Mouse (Mus musculus): Measurements from ENCODE around the gene Zfp691. TPM values are rescaled to one million over a fixed set of nuclear protein-coding genes. Genes with fewer than 3 reads are reported as not detected.

The Zfp691 gene
- polyA plus RNA-seq, 1 experiment from 2014 or later: 5.4 TPM

GRCm38 (mm10) chr4:119133860-119134259 lies 40.1 kb downstream of the Zfp691 start:
- H3K9me3 ChIP-seq: no peaks in the 10 kb centered on the region
- H3K27ac ChIP-seq (replicated peaks): no peak overlapping the region
- H3K27me3 ChIP-seq: no peaks in the 10 kb centered on the region
- H3K4me2 ChIP-seq (replicated peaks): no peak overlapping the region
- no peak overlapping the region for H3K4me3 ChIP-seq
- H3K9ac ChIP-seq (replicated peaks): no peak overlapping the region
- no peak for ATAC-seq (replicated peaks)
- H3K4me1 ChIP-seq: peaks cover 8% of the 10 kb centered on the region
- 90% methylated on average over 13 of the region's 13 CpGs for WGBS
- H3K36me3 ChIP-seq: peaks cover 36% of the 10 kb centered on the region

- no peak overlapping the region for H3K4me3 ChIP-seq
- H3K4me1 ChIP-seq: peaks cover 3% of the 10 kb centered on the region
- H3K9me3 ChIP-seq: no peaks in the 10 kb centered on the region
- ATAC-seq (replicated peaks): no peak
- WGBS: 90% methylated on average over 13 of the region's 13 CpGs
- no peak overlapping the region for H3K4me2 ChIP-seq (replicated peaks)
- H3K27ac ChIP-seq (replicated peaks): no peak overlapping the region
- no peak overlapping the region for H3K9ac ChIP-seq (replicated peaks)
- peaks cover 36% of the 10 kb centered on the region for H3K36me3 ChIP-seq
- no peaks in the 10 kb centered on the region for H3K27me3 ChIP-seq
Observed at GRCm38 (mm10) chr4:119133306-119133705, 40.7 kb downstream of the Zfp691 start.

- ATAC-seq (replicated peaks): no peak
- H3K27ac ChIP-seq (replicated peaks): no peak overlapping the region
- 84% methylated on average over 8 of the region's 8 CpGs for WGBS
- peaks cover 31% of the 10 kb centered on the region for H3K36me3 ChIP-seq
- H3K4me1 ChIP-seq: no peaks in the 10 kb centered on the region
- H3K4me3 ChIP-seq: no peak overlapping the region
- no peaks in the 10 kb centered on the region for H3K27me3 ChIP-seq
- no peaks in the 10 kb centered on the region for H3K9me3 ChIP-seq
- no peak overlapping the region for H3K9ac ChIP-seq (replicated peaks)
- H3K4me2 ChIP-seq (replicated peaks): no peak overlapping the region
Observed at GRCm38 (mm10) chr4:119131189-119131910, 42.6 kb downstream of the Zfp691 start.

GRCm38 (mm10) chr4:119129096-119129495 lies 44.9 kb downstream of the Zfp691 start:
- Histone ChIP-seq H3K4me2 (replicated peaks) (no peak overlapping the region), H3K9me3 (no peaks in the 10 kb centered on the region), H3K27me3 (no peaks in the 10 kb centered on the region), H3K4me3 (no peak overlapping the region), H3K27ac (replicated peaks) (no peak overlapping the region), H3K9ac (replicated peaks) (no peak overlapping the region), H3K36me3 (peaks cover 15% of the 10 kb centered on the region; the same call in 1 of the 2 replicates), H3K4me1 (no peaks in the 10 kb centered on the region)
- 67% methylated on average over 1 of the region's 1 CpGs for WGBS
- no peak for ATAC-seq (replicated peaks)

DNA sequence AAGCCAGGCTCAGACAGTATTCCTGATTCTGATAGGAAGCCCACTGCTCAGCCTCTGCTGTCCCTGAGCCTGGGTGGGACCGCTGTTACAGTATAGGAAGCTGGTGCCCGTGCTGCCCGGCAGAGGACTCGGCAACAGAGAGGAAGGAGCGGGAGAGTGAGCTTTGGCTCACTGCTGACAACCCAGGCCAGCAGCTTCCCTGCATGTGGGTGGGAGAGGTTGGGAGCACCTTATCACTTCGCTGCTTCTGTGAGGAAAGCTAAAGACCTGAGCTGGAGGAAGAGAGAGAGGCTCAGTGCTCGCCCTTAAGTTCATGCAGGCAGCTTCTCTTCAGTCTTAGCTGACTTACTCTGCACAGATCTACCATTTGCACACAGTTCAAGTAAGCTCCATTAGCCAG lies 45.4 kb downstream of the Zfp691 start:
- Histone ChIP-seq H3K4me3 (no peak overlapping the region), H3K36me3 (0 out of 2 replicates have a peak, but pooled peaks cover 9% of the 10 kb centered on the region), H3K9me3 (no peaks in the 10 kb centered on the region), H3K27me3 (no peaks in the 10 kb centered on the region), H3K4me1 (no peaks in the 10 kb centered on the region), H3K27ac (replicated peaks) (no peak overlapping the region), H3K9ac (replicated peaks) (no peak overlapping the region), H3K4me2 (replicated peaks) (no peak overlapping the region)
- WGBS: 82% methylated on average over 7 of the region's 7 CpGs
- no peak for ATAC-seq (replicated peaks)

GRCm38 (mm10) chr4:119127229-119127628 lies 46.8 kb downstream of the Zfp691 start:
- H3K27me3 ChIP-seq: no peaks in the 10 kb centered on the region
- H3K4me3 ChIP-seq: no peak overlapping the region
- no peak overlapping the region for H3K27ac ChIP-seq (replicated peaks)
- no peak for ATAC-seq (replicated peaks)
- no peaks in the 10 kb centered on the region for H3K36me3 ChIP-seq
- WGBS: 81% methylated on average over 6 of the region's 6 CpGs
- no peak overlapping the region for H3K9ac ChIP-seq (replicated peaks)
- no peaks in the 10 kb centered on the region for H3K4me1 ChIP-seq
- no peak overlapping the region for H3K4me2 ChIP-seq (replicated peaks)
- H3K9me3 ChIP-seq: no peaks in the 10 kb centered on the region

GRCm38 (mm10) chr4:119125577-119126270 lies 48.3 kb downstream of the Zfp691 start:
- no peak for ATAC-seq (replicated peaks)

DNA sequence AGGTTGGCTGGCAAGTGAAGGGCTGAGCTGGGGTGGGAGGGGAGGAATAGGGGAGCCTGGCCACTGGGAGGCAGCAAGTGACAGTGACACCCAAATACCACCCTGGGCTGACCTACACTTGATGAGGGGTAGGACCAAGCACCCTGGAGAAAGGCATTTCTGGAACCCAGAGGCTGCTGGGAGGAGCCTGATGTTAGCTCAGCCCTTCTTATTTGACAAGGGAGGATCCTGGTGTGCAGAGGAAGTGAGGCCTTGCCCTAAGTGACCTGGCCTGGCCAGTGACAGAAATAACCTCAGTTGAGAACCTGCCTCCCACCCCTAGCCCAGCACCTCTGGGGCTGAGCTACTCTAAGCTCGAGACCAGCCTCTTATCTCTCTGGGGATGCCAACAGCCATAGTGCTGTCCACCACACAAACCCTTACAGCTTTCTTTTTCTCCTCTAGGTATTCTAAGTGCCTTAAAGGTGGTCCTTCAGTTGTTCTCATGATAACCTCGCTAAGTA lies 49.2 kb downstream of the Zfp691 start:
- peaks cover 9% of the 10 kb centered on the region; the same call in 1 of the 2 replicates for H3K36me3 ChIP-seq
- no peak overlapping the region for H3K4me2 ChIP-seq (replicated peaks)
- no peaks in the 10 kb centered on the region for H3K4me1 ChIP-seq
- no peak for ATAC-seq (replicated peaks)
- no peak overlapping the region for H3K27ac ChIP-seq (replicated peaks)
- 81% methylated on average over 2 of the region's 2 CpGs for WGBS
- H3K27me3 ChIP-seq: no peaks in the 10 kb centered on the region
- H3K9ac ChIP-seq (replicated peaks): no peak overlapping the region
- H3K9me3 ChIP-seq: no peaks in the 10 kb centered on the region
- no peak overlapping the region for H3K4me3 ChIP-seq

More at GRCm38 (mm10) chr4:119125577-119126270, 48.3 kb downstream of the Zfp691 start:
- Histone ChIP-seq H3K4me3 (no peak overlapping the region), H3K9ac (replicated peaks) (no peak overlapping the region), H3K9me3 (no peaks in the 10 kb centered on the region), H3K4me1 (no peaks in the 10 kb centered on the region), H3K27ac (replicated peaks) (no peak overlapping the region), H3K4me2 (replicated peaks) (no peak overlapping the region), H3K27me3 (no peaks in the 10 kb centered on the region), H3K36me3 (peaks cover 5% of the 10 kb centered on the region; the same call in 1 of the 2 replicates)
- WGBS: 82% methylated on average over 9 of the region's 9 CpGs

GRCm38 (mm10) chr4:119121249-119121648 lies 52.7 kb downstream of the Zfp691 start:
- 43% methylated on average over 4 of the region's 4 CpGs for WGBS
- H3K27ac ChIP-seq (replicated peaks): no peak overlapping the region
- H3K9ac ChIP-seq (replicated peaks): no peak overlapping the region
- peaks cover 9% of the 10 kb centered on the region; the same call in 1 of the 2 replicates for H3K36me3 ChIP-seq
- H3K9me3 ChIP-seq: no peaks in the 10 kb centered on the region
- no peak overlapping the region for H3K4me2 ChIP-seq (replicated peaks)
- H3K4me1 ChIP-seq: no peaks in the 10 kb centered on the region
- H3K4me3 ChIP-seq: no peak overlapping the region
- ATAC-seq (replicated peaks): no peak
- no peaks in the 10 kb centered on the region for H3K27me3 ChIP-seq

DNA sequence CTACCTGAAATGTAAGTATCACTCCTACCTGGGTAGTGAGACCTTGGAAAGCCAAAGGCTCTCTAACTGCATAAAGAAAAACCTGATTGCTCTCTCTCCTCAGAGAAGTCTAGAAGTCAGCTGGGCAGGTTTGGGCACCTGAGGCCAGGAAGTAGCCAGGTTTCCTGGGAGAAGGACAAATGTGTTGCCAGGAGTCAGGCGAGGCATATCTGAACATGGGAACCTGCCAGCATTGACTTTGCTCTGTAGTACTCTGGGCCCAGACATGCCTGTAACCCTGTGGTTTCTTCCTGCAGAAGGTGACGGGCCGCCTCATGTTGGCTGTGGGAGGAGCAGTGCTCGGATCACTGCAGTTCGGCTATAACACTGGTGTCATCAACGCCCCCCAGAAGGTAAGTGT lies 53.9 kb downstream of the Zfp691 start:
- no peak overlapping the region for H3K4me3 ChIP-seq
- no peak overlapping the region for H3K9ac ChIP-seq (replicated peaks)
- 86% methylated on average over 6 of the region's 6 CpGs for WGBS
- no peaks in the 10 kb centered on the region for H3K27me3 ChIP-seq
- H3K36me3 ChIP-seq: peaks cover 9% of the 10 kb centered on the region; the same call in 1 of the 2 replicates
- no peaks in the 10 kb centered on the region for H3K9me3 ChIP-seq
- no peak overlapping the region for H3K4me2 ChIP-seq (replicated peaks)
- no peak for ATAC-seq (replicated peaks)
- no peaks in the 10 kb centered on the region for H3K4me1 ChIP-seq
- H3K27ac ChIP-seq (replicated peaks): no peak overlapping the region
